Mouse (Mus musculus): ENCODE results near the gene Ier3. TPM values are rescaled to one million over a fixed set of nuclear protein-coding genes. Genes with fewer than 3 reads are reported as not detected.

The Ier3 gene
- total RNA-seq, 1 experiment: 32.3 TPM

GRCm38 (mm10) chr17:35841076-35841950 is 19.8 kb downstream of the Ier3 start, which contains the start of gene Mdc1:
Gene Mdc1 (plus strand): TSS chr17:35841515.
- H3K9ac ChIP-seq (ENCODE audit: insufficient read depth, low read depth, low read length, poor library complexity, severe bottlenecking): peak within 1 kb of the TSS; percentile 84
- H3K4me3 ChIP-seq (ENCODE audit: insufficient read depth in 1 of 2, low read depth in 1 of 2, low read length in 2 of 2, poor library complexity in 1 of 2, severe bottlenecking in 1 of 2): peak within 1 kb of the TSS; percentile 76 to 77
- peak within 1 kb of the TSS; percentile 77 for H3K27ac ChIP-seq (ENCODE audit: insufficient read depth, low read depth, low read length, poor library complexity, severe bottlenecking)
- H3K9me3 ChIP-seq (ENCODE audit: control insufficient read depth, insufficient read depth, low read depth, low read length): no peaks in the 10 kb centered on the region
- TF ChIP-seq CHD2 (IDR thresholded peaks at IDR 0.05; ENCODE audit: low read depth, low read length) (peak; percentile 62; the same call in 1 of the 2 replicates), MAFK (IDR thresholded peaks at IDR 0.05; ENCODE audit: insufficient read depth, low read depth, low read length) (peak; percentile 78), ZNF384 (IDR thresholded peaks at IDR 0.05; ENCODE audit: low read depth, low read length) (peak; percentile 90), ZC3H11A (IDR thresholded peaks at IDR 0.05; ENCODE audit: borderline replicate concordance, low read depth, low read length) (no peak), HCFC1 (IDR thresholded peaks at IDR 0.05; ENCODE audit: borderline replicate concordance, insufficient read depth, low read length) (peak; percentile 73)
- peak; percentile 100 for DNase-seq (ENCODE audit: low read depth, low spot score)
- H3K4me1 ChIP-seq (ENCODE audit: control insufficient read depth in 2 of 2, insufficient read depth in 2 of 2, low read length in 2 of 2, poor library complexity in 1 of 2): peaks cover 0 to 13% of the 10 kb centered on the region in 2 experiments; a peak in 3 of 4 replicates
- in situ Hi-C loops (cut with MboI; ENCODE audit: low sequenced_read_pairs in 2 of 2, unreplicated experiment in 2 of 2): no loop called here
- peaks cover 15% of the 10 kb centered on the region for H3K36me3 ChIP-seq (ENCODE audit: control insufficient read depth, insufficient read depth, low read length, poor library complexity, severe bottlenecking)

GRCm38 (mm10) chr17:35842006-35842405 is 20.5 kb downstream of the Ier3 start:
- in situ Hi-C loops (cut with MboI; ENCODE audit: low sequenced_read_pairs in 2 of 2, unreplicated experiment in 2 of 2): no loop called here
- no peak for DNase-seq (ENCODE audit: low read depth, low spot score)
- peak overlapping the region; percentile 76 to 77 for H3K4me3 ChIP-seq (ENCODE audit: insufficient read depth in 1 of 2, low read depth in 1 of 2, low read length in 2 of 2, poor library complexity in 1 of 2, severe bottlenecking in 1 of 2)
- H3K9ac ChIP-seq (ENCODE audit: insufficient read depth, low read depth, low read length, poor library complexity, severe bottlenecking): peak overlapping the region; percentile 84
- no peaks in the 10 kb centered on the region for H3K9me3 ChIP-seq (ENCODE audit: control insufficient read depth, insufficient read depth, low read depth, low read length)
- H3K36me3 ChIP-seq (ENCODE audit: control insufficient read depth, insufficient read depth, low read length, poor library complexity, severe bottlenecking): peaks cover 9% of the 10 kb centered on the region
- peak overlapping the region; percentile 77 for H3K27ac ChIP-seq (ENCODE audit: insufficient read depth, low read depth, low read length, poor library complexity, severe bottlenecking)
- TF ChIP-seq ZNF384 (IDR thresholded peaks at IDR 0.05; ENCODE audit: low read depth, low read length) (no peak), HCFC1 (IDR thresholded peaks at IDR 0.05; ENCODE audit: borderline replicate concordance, insufficient read depth, low read length) (no peak), MAFK (IDR thresholded peaks at IDR 0.05; ENCODE audit: insufficient read depth, low read depth, low read length) (no peak), ZC3H11A (IDR thresholded peaks at IDR 0.05; ENCODE audit: borderline replicate concordance, low read depth, low read length) (no peak), CHD2 (IDR thresholded peaks at IDR 0.05; ENCODE audit: low read depth, low read length) (no peak)
- peaks cover 0 to 13% of the 10 kb centered on the region in 2 experiments; a peak in 3 of 4 replicates for H3K4me1 ChIP-seq (ENCODE audit: control insufficient read depth in 2 of 2, insufficient read depth in 2 of 2, low read length in 2 of 2, poor library complexity in 1 of 2)

DNA sequence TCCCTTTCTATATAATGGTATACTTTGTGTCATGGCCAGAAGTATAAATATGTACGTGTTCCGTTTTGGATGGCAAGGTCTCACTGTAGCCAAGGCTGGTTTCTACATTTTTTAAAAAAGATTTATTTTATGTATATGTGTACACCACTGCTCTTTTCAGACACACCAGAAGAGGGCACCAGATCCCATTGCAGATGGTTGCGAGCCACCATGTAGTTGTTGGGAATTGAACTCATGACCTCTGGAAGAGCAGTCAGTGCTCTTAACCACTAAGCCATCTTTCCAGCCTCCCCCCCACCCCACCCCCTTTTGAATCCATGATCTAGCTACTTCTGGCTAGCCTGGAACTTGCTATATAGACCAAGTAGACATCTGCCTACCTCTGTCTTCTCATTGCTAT is 22.0 kb downstream of the Ier3 start:
- H3K9me3 ChIP-seq (ENCODE audit: control insufficient read depth, insufficient read depth, low read depth, low read length): no peaks in the 10 kb centered on the region
- peaks cover 0 to 13% of the 10 kb centered on the region in 2 experiments; a peak in 3 of 4 replicates for H3K4me1 ChIP-seq (ENCODE audit: control insufficient read depth in 2 of 2, insufficient read depth in 2 of 2, low read length in 2 of 2, poor library complexity in 1 of 2)
- DNase-seq (ENCODE audit: low read depth, low spot score): no peak
- H3K4me3 ChIP-seq (ENCODE audit: insufficient read depth in 1 of 2, low read depth in 1 of 2, low read length in 2 of 2, poor library complexity in 1 of 2, severe bottlenecking in 1 of 2): no peak overlapping the region
- H3K9ac ChIP-seq (ENCODE audit: insufficient read depth, low read depth, low read length, poor library complexity, severe bottlenecking): no peak overlapping the region
- TF ChIP-seq MAFK (IDR thresholded peaks at IDR 0.05; ENCODE audit: insufficient read depth, low read depth, low read length): no peak
- TF ChIP-seq CHD2 (IDR thresholded peaks at IDR 0.05; ENCODE audit: low read depth, low read length): no peak
- TF ChIP-seq ZC3H11A (IDR thresholded peaks at IDR 0.05; ENCODE audit: borderline replicate concordance, low read depth, low read length): no peak
- no peak for TF ChIP-seq HCFC1 (IDR thresholded peaks at IDR 0.05; ENCODE audit: borderline replicate concordance, insufficient read depth, low read length)
- no peak for TF ChIP-seq ZNF384 (IDR thresholded peaks at IDR 0.05; ENCODE audit: low read depth, low read length)
- no peak overlapping the region for H3K27ac ChIP-seq (ENCODE audit: insufficient read depth, low read depth, low read length, poor library complexity, severe bottlenecking)
- H3K36me3 ChIP-seq (ENCODE audit: control insufficient read depth, insufficient read depth, low read length, poor library complexity, severe bottlenecking): peaks cover 23% of the 10 kb centered on the region
- in situ Hi-C loops (cut with MboI; ENCODE audit: low sequenced_read_pairs in 2 of 2, unreplicated experiment in 2 of 2): no loop called here

DNA sequence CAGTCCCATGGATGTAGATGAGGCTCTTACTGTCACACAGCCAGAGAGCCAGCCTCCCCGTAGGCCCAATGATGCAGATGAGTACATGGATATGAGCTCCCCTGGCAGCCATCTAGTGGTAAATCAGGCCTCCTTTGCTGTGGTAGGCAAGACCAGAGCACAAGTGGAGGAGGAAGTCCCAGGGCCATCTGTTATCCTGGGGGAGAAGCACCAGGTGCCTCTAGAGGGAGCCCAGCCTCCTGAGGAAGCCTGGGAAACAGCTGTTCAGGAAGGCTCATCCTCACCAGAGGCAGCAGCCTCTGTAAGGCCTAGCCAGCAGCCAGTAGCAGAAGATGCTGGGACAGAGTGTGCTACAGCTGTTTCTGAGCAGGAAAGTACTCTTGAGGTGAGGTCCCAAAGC is 26.6 kb downstream of the Ier3 start:
- no peaks in the 10 kb centered on the region for H3K9me3 ChIP-seq (ENCODE audit: control insufficient read depth, insufficient read depth, low read depth, low read length)
- TF ChIP-seq HCFC1 (IDR thresholded peaks at IDR 0.05; ENCODE audit: borderline replicate concordance, insufficient read depth, low read length) (no peak), CHD2 (IDR thresholded peaks at IDR 0.05; ENCODE audit: low read depth, low read length) (no peak), ZNF384 (IDR thresholded peaks at IDR 0.05; ENCODE audit: low read depth, low read length) (no peak), MAFK (IDR thresholded peaks at IDR 0.05; ENCODE audit: insufficient read depth, low read depth, low read length) (no peak), ZC3H11A (IDR thresholded peaks at IDR 0.05; ENCODE audit: borderline replicate concordance, low read depth, low read length) (no peak)
- H3K36me3 ChIP-seq (ENCODE audit: control insufficient read depth, insufficient read depth, low read length, poor library complexity, severe bottlenecking): peaks cover 53% of the 10 kb centered on the region
- in situ Hi-C loops (cut with MboI; ENCODE audit: low sequenced_read_pairs in 2 of 2, unreplicated experiment in 2 of 2): no loop called here
- H3K9ac ChIP-seq (ENCODE audit: insufficient read depth, low read depth, low read length, poor library complexity, severe bottlenecking): no peak overlapping the region
- H3K4me1 ChIP-seq (ENCODE audit: control insufficient read depth in 2 of 2, insufficient read depth in 2 of 2, low read length in 2 of 2, poor library complexity in 1 of 2): no peaks in the 10 kb centered on the region; a peak in 1 of 4 replicates
- no peak overlapping the region for H3K4me3 ChIP-seq (ENCODE audit: insufficient read depth in 1 of 2, low read depth in 1 of 2, low read length in 2 of 2, poor library complexity in 1 of 2, severe bottlenecking in 1 of 2)
- DNase-seq (ENCODE audit: low read depth, low spot score): no peak
- H3K27ac ChIP-seq (ENCODE audit: insufficient read depth, low read depth, low read length, poor library complexity, severe bottlenecking): no peak overlapping the region
